Mouse (Mus musculus): ENCODE results near the gene Hba-x. TPM values are rescaled to one million over a fixed set of nuclear protein-coding genes. Genes with fewer than 3 reads are reported as not detected.

Gene Hba-x
- polyA plus RNA-seq (2014; fragmentation: Nextera tagmentation; extraction: Ambion mirVana): 29.1 and 77.0 TPM in 2 replicates

DNA sequence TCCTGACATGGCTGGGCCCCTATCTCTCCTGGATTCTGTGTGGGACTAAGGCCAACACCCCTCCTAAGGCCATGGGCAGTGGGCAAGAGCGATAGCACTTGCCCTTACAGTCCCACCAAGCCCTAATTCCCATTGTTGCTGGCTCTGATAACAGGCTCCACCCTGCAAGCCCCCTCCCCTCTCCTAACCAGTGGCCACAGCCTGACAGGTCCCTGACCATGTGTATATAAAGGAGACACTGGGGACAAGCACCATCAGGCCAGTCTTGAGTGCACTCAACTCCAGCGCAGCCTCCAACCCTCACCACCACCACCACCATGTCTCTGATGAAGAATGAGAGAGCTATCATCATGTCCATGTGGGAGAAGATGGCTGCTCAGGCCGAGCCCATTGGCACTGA is at the start of gene Hba-x:
Gene Hba-x (plus strand): TSS at position 54 of the 400 bp plus-strand sequence.
- WGBS: 71% methylated on average over 3 of the region's 3 CpGs
- ATAC-seq (ENCODE audit: low FRiP score, low TSS enrichment) (no peak), DNase-seq (no peak)
- no peak within 1 kb of the TSS for H3K27ac ChIP-seq (replicated peaks; ENCODE audit: low read depth, low read length)
- H3K36me3 ChIP-seq (ENCODE audit: control insufficient read depth, insufficient read depth, low read length): no peaks in the 10 kb centered on the region
- no peak within 1 kb of the TSS for H3K4me3 ChIP-seq (replicated peaks; ENCODE audit: low read depth, low read length)
- H3K9me3 ChIP-seq (ENCODE audit: control insufficient read depth, low read length): no peaks in the 10 kb centered on the region
- no peaks in the 10 kb centered on the region for H3K4me1 ChIP-seq (ENCODE audit: control insufficient read depth, insufficient read depth, low read length)
- H3K4me2 ChIP-seq (ENCODE audit: low read length): no peak within 1 kb of the TSS
- H3K9ac ChIP-seq (replicated peaks; ENCODE audit: low read length): no peak within 1 kb of the TSS
- H3K27me3 ChIP-seq (ENCODE audit: control insufficient read depth, insufficient read depth, low read length): no peaks in the 10 kb centered on the region

DNA sequence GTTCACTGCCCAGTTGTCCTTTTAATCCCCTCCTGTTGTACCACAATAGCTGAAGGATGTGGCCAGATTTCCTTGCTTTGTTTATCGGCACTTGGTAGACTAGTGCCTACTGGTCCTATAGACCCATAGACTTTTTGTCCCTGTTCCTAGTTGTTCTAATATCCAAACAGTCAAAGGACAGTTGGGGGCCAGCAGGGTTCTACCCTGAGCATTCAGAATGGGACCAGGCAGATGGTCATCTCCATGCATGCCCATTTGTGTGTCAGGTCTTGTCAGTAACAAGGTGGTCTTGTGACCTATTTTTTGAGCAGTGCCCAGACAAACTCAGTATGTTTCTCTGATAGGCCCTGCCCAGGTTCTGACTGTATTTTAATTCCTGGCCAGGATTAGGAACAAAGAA is 49.2 kb upstream of the Hba-x start:
- DNase-seq: no peak
- peak overlapping the region; percentile 74 for H3K4me2 ChIP-seq (ENCODE audit: low read length)
- no peak for ATAC-seq (ENCODE audit: low FRiP score, low TSS enrichment)
- H3K36me3 ChIP-seq (ENCODE audit: control insufficient read depth, insufficient read depth, low read length): peaks cover 30% of the 10 kb centered on the region
- 26% methylated on average over 1 of the region's 1 CpGs for WGBS
- H3K4me1 ChIP-seq (ENCODE audit: control insufficient read depth, insufficient read depth, low read length): peaks cover 24% of the 10 kb centered on the region
- peak overlapping the region; percentile 75 for H3K9ac ChIP-seq (replicated peaks; ENCODE audit: low read length)
- H3K4me3 ChIP-seq (replicated peaks; ENCODE audit: low read depth, low read length): peak overlapping the region; percentile 67
- H3K9me3 ChIP-seq (ENCODE audit: control insufficient read depth, low read length): no peaks in the 10 kb centered on the region
- H3K27ac ChIP-seq (replicated peaks; ENCODE audit: low read depth, low read length): peak overlapping the region; percentile 76; the same call in 1 of the 2 replicates
- peaks cover 21% of the 10 kb centered on the region for H3K27me3 ChIP-seq (ENCODE audit: control insufficient read depth, insufficient read depth, low read length)

DNA sequence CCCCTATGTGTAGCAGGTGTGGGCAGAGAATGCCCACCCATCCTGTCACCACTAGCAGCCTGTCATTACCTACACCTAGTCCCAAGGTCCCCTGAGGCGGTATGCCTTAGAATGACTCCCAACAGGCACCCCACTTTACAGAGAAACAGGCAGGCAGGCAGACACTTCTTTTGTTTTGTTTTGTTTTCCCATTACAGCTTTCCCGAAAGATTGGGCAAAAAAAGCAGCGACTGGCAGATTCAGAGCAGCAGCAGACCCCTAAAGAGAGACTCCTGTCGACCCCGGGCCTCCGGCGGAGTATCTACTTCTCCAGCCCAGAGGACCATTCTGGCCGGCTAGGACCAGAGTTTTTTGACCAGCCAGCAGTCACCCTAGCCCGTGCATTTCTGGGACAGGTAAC is 48.6 kb upstream of the Hba-x start:
- Histone ChIP-seq H3K4me1 (ENCODE audit: control insufficient read depth, insufficient read depth, low read length) (peaks cover 19% of the 10 kb centered on the region), H3K27me3 (ENCODE audit: control insufficient read depth, insufficient read depth, low read length) (peaks cover 16% of the 10 kb centered on the region), H3K9ac (replicated peaks; ENCODE audit: low read length) (no peak overlapping the region), H3K9me3 (ENCODE audit: control insufficient read depth, low read length) (no peaks in the 10 kb centered on the region), H3K36me3 (ENCODE audit: control insufficient read depth, insufficient read depth, low read length) (peaks cover 35% of the 10 kb centered on the region), H3K4me3 (replicated peaks; ENCODE audit: low read depth, low read length) (0 out of 2 replicates have a peak overlapping the region, but pooled peaks have one; percentile 67), H3K27ac (replicated peaks; ENCODE audit: low read depth, low read length) (no peak overlapping the region), H3K4me2 (ENCODE audit: low read length) (peak overlapping the region; percentile 74)
- no peak for DNase-seq
- 92% methylated on average over 9 of the region's 9 CpGs for WGBS
- no peak for ATAC-seq (ENCODE audit: low FRiP score, low TSS enrichment)

DNA sequence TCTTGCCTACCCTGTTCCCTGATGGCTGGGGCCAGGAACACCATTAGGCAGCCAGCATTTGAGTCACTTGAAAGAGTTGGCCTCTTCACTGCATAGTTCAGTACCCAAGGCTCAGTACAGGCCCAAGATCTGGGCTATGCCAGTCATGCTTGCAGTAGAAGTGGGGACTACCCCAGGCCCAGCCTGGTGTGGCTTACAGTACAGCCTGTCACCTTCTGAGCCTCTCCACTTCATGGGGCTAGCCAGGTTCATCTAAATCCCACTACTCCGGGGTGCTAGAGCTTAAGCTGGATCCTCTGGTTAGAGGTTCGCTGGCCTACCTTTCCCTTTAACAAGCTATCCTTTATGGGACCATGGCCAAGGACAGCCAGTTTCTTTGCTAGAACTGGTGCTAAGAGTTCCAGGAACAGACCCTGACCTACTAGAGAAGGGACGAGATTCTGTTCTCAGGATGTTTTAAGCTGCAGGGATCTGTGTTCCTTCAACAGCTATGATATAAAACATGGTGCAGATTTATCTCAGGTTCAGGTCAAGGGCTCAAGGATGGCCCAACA is 47.8 kb upstream of the Hba-x start:
- WGBS: 95% methylated on average over 3 of the region's 3 CpGs
- H3K27me3 ChIP-seq (ENCODE audit: control insufficient read depth, insufficient read depth, low read length): peaks cover 8% of the 10 kb centered on the region; the same call in 1 of the 2 replicates
- DNase-seq: no peak
- no peak overlapping the region for H3K4me2 ChIP-seq (ENCODE audit: low read length)
- H3K27ac ChIP-seq (replicated peaks; ENCODE audit: low read depth, low read length): no peak overlapping the region
- H3K9me3 ChIP-seq (ENCODE audit: control insufficient read depth, low read length): no peaks in the 10 kb centered on the region
- H3K4me1 ChIP-seq (ENCODE audit: control insufficient read depth, insufficient read depth, low read length): peaks cover 12% of the 10 kb centered on the region
- peaks cover 39% of the 10 kb centered on the region for H3K36me3 ChIP-seq (ENCODE audit: control insufficient read depth, insufficient read depth, low read length)
- ATAC-seq (ENCODE audit: low FRiP score, low TSS enrichment): no peak
- no peak overlapping the region for H3K4me3 ChIP-seq (replicated peaks; ENCODE audit: low read depth, low read length)
- H3K9ac ChIP-seq (replicated peaks; ENCODE audit: low read length): no peak overlapping the region

DNA sequence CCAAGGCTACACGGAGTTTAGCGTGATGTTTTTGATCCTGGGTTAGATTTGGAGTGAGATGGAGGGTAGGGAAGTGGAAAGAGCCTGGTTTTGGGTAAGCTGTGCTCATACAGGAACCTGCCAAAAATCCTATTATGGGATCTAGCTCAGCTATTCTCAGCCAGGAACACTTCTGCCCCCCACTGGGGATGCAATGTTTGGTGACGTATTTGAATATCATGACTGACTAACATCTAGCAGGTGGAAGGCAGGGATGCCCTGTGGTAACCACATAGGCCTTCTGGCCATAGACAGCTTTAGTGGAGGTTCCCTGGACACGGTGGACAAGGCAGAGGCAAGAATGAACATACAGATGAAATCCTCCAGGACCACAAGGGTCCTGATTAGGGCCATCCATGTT is 46.0 kb upstream of the Hba-x start:
- no peaks in the 10 kb centered on the region for H3K27me3 ChIP-seq (ENCODE audit: control insufficient read depth, insufficient read depth, low read length)
- H3K4me2 ChIP-seq (ENCODE audit: low read length): no peak overlapping the region
- no peak overlapping the region for H3K9ac ChIP-seq (replicated peaks; ENCODE audit: low read length)
- H3K36me3 ChIP-seq (ENCODE audit: control insufficient read depth, insufficient read depth, low read length): peaks cover 58% of the 10 kb centered on the region
- ATAC-seq (ENCODE audit: low FRiP score, low TSS enrichment): no peak
- WGBS: 85% methylated on average over 4 of the region's 4 CpGs
- no peaks in the 10 kb centered on the region for H3K9me3 ChIP-seq (ENCODE audit: control insufficient read depth, low read length)
- H3K27ac ChIP-seq (replicated peaks; ENCODE audit: low read depth, low read length): no peak overlapping the region
- no peak for DNase-seq
- H3K4me3 ChIP-seq (replicated peaks; ENCODE audit: low read depth, low read length): no peak overlapping the region
- peaks cover 12% of the 10 kb centered on the region for H3K4me1 ChIP-seq (ENCODE audit: control insufficient read depth, insufficient read depth, low read length)

DNA sequence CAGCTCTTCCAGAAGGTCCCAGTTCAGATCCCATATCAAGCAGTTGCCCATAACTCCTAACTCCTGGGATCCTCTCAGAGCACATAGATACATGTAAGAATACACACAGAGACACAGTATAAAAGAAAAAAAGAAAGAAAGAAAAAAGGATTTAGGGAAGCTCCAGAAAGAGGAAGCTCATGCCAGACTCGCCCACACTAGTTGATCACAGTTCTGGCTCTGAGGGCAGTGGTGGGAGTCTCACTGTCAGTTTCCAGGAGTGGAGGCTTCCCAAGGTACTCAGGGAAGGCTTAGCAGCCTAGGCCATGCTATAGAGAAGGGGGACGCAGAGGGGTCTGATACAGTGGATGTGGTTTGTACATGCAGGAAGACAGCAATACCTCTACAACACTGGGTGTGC is 45.1 kb upstream of the Hba-x start:
- Histone ChIP-seq H3K4me2 (ENCODE audit: low read length) (no peak overlapping the region), H3K36me3 (ENCODE audit: control insufficient read depth, insufficient read depth, low read length) (peaks cover 59% of the 10 kb centered on the region), H3K27ac (replicated peaks; ENCODE audit: low read depth, low read length) (no peak overlapping the region), H3K9ac (replicated peaks; ENCODE audit: low read length) (no peak overlapping the region), H3K4me1 (ENCODE audit: control insufficient read depth, insufficient read depth, low read length) (peaks cover 14% of the 10 kb centered on the region), H3K4me3 (replicated peaks; ENCODE audit: low read depth, low read length) (no peak overlapping the region), H3K27me3 (ENCODE audit: control insufficient read depth, insufficient read depth, low read length) (no peaks in the 10 kb centered on the region), H3K9me3 (ENCODE audit: control insufficient read depth, low read length) (no peaks in the 10 kb centered on the region)
- no peak for DNase-seq
- WGBS: 97% methylated on average over 2 of the region's 2 CpGs
- ATAC-seq (ENCODE audit: low FRiP score, low TSS enrichment): no peak

DNA sequence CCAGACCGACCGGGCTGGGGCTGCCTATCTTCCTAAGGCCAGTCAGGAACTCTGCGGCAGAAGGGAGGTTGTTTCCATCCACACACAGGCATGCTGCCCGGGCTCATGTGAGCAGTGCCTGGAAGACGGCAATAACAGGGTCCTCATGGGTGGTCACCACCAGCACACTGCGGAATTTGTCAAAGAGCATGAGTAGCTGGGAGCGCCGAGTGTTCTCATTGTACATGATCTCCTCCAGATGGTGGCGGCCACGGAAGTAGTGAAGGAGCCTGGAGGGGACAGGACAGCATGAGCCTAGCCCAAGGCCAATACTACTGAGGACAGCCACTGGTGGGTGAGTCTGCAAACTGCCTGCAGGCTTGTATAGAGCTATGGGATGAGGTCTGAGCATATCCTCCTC is 43.4 kb upstream of the Hba-x start:
- 84% methylated on average over 10 of the region's 10 CpGs for WGBS
- H3K9ac ChIP-seq (replicated peaks; ENCODE audit: low read length): no peak overlapping the region
- H3K4me2 ChIP-seq (ENCODE audit: low read length): no peak overlapping the region
- peaks cover 7% of the 10 kb centered on the region; the same call in 1 of the 2 replicates for H3K4me1 ChIP-seq (ENCODE audit: control insufficient read depth, insufficient read depth, low read length)
- ATAC-seq (ENCODE audit: low FRiP score, low TSS enrichment) (no peak), DNase-seq (no peak)
- no peak overlapping the region for H3K4me3 ChIP-seq (replicated peaks; ENCODE audit: low read depth, low read length)
- H3K36me3 ChIP-seq (ENCODE audit: control insufficient read depth, insufficient read depth, low read length): peaks cover 62% of the 10 kb centered on the region
- H3K27me3 ChIP-seq (ENCODE audit: control insufficient read depth, insufficient read depth, low read length): no peaks in the 10 kb centered on the region
- H3K27ac ChIP-seq (replicated peaks; ENCODE audit: low read depth, low read length): no peak overlapping the region
- no peaks in the 10 kb centered on the region for H3K9me3 ChIP-seq (ENCODE audit: control insufficient read depth, low read length)

DNA sequence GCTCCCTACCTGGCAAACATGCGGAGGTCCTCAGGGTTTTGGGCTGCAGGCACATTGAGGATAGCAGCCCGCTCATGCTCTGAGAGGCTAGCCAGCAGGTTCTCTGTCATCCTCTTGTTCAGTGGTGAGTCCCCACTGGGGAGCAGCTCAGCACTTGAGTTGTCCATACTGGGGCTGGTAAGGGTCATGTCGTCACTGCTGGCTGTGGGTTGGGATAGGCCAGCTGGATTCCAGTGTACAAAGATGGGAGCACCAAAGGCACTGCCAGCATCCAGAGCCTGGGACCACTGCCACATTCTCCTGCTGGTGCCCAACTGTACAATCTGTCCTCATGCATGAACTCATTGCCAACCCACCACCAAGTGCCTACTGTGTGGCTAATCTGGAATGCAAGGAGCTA is 42.3 kb upstream of the Hba-x start:
- 94% methylated on average over 3 of the region's 3 CpGs for WGBS
- H3K9ac ChIP-seq (replicated peaks; ENCODE audit: low read length): no peak overlapping the region
- H3K9me3 ChIP-seq (ENCODE audit: control insufficient read depth, low read length): no peaks in the 10 kb centered on the region
- H3K27ac ChIP-seq (replicated peaks; ENCODE audit: low read depth, low read length): no peak overlapping the region
- H3K4me3 ChIP-seq (replicated peaks; ENCODE audit: low read depth, low read length): no peak overlapping the region
- peaks cover 59% of the 10 kb centered on the region for H3K36me3 ChIP-seq (ENCODE audit: control insufficient read depth, insufficient read depth, low read length)
- DNase-seq (no peak), ATAC-seq (ENCODE audit: low FRiP score, low TSS enrichment) (no peak)
- no peak overlapping the region for H3K4me2 ChIP-seq (ENCODE audit: low read length)
- no peaks in the 10 kb centered on the region for H3K27me3 ChIP-seq (ENCODE audit: control insufficient read depth, insufficient read depth, low read length)
- peaks cover 7% of the 10 kb centered on the region; the same call in 1 of the 2 replicates for H3K4me1 ChIP-seq (ENCODE audit: control insufficient read depth, insufficient read depth, low read length)

DNA sequence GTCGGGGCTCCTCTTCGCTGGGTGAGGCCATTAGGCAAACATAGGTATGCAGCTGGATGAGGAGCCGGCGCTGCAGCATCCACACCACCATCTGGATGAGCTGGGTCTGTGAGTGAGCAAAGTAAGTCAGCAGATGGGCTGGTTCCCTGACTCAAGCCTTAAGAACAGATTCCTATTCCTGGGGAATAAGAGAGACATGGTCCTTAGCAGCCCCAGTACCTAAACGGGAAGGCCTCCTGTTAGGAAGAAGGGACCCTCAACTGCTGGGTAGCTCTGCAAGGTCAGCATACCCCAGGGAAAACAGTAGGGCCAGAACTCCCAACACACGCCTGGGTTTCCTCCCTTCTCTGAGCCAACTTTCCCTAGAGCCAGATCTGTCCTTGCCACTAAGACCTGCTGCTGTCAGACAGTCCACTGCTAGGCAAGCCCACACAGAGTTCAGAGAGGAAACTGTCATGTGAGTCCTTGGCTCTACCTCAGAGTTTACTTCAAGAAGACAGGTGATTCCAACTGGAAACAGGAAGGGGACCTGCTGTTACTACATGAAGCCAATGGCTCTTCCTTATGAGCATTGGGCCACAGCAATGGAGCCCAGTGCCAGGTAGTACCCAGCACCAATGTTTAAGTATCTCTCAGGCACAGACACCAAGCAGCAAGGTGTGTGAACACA is 41.2 kb upstream of the Hba-x start:
- H3K36me3 ChIP-seq (ENCODE audit: control insufficient read depth, insufficient read depth, low read length): peaks cover 59% of the 10 kb centered on the region
- WGBS: 87% methylated on average over 6 of the region's 6 CpGs
- no peak for ATAC-seq (ENCODE audit: low FRiP score, low TSS enrichment)

More for the DNA sequence above, 41.2 kb upstream of the Hba-x start:
- H3K4me3 ChIP-seq (replicated peaks; ENCODE audit: low read depth, low read length): no peak overlapping the region
- peak overlapping the region; percentile 49 for H3K27ac ChIP-seq (replicated peaks; ENCODE audit: low read depth, low read length)
- DNase-seq: no peak
- peaks cover 7% of the 10 kb centered on the region; the same call in 1 of the 2 replicates for H3K4me1 ChIP-seq (ENCODE audit: control insufficient read depth, insufficient read depth, low read length)
- H3K4me2 ChIP-seq (ENCODE audit: low read length): no peak overlapping the region
- no peaks in the 10 kb centered on the region for H3K27me3 ChIP-seq (ENCODE audit: control insufficient read depth, insufficient read depth, low read length)
- no peaks in the 10 kb centered on the region for H3K9me3 ChIP-seq (ENCODE audit: control insufficient read depth, low read length)
- H3K9ac ChIP-seq (replicated peaks; ENCODE audit: low read length): no peak overlapping the region
